ENCODE assay signal across 9 mouse cellular contexts in genomic region chr17:31906441-31906840, GRCm38 (mm10). TPM values are rescaled to one million over a fixed set of nuclear protein-coding genes. Genes with fewer than 3 reads are reported as not detected.
DNase-seq lines count a peak whose midpoint lies in the region; ATAC-seq and TF ChIP-seq lines count a peak whose summit lies in the region.
"Had no signal": no experiment of that assay in that cellular context is flagged by ENCODE, and none has a peak within 500 bp of the region (broad histone marks: within the 10 kb centered on the region; RNA-seq: fewer than 3 reads in every experiment).

No protein-coding gene starts in this region.

- H3K9me3 ChIP-seq in heart, embryonic 16.5 days (replicated peaks; ENCODE audit: control insufficient read depth, low read length), result no peaks in the 10 kb centered on the region
- H3K9me3 ChIP-seq in lung, embryonic 14.5 days (ENCODE audit: low read depth, low read length), result no peaks in the 10 kb centered on the region

- intact Hi-C loops in left cerebral cortex, postnatal 14 days (cut with DNase I), result no loop called here

- no peak for TF ChIP-seq CTCF in lung, embryonic 14.5 days (IDR thresholded peaks at IDR 0.05; ENCODE audit: low read depth)
- TF ChIP-seq CTCF in cortical plate, adult 2 months (IDR thresholded peaks at IDR 0.05; ENCODE audit: extremely low read depth, insufficient read depth, low read length), result no peak

- no peaks in the 10 kb centered on the region for H3K27me3 ChIP-seq in heart, embryonic 16.5 days (ENCODE audit: control insufficient read depth, insufficient read depth, low read length)
- no peaks in the 10 kb centered on the region for H3K27me3 ChIP-seq in lung, embryonic 14.5 days (ENCODE audit: insufficient read depth, low read length)

- no peaks in the 10 kb centered on the region for H3K36me3 ChIP-seq in heart, embryonic 16.5 days (ENCODE audit: control insufficient read depth, insufficient read depth)
- H3K36me3 ChIP-seq in lung, embryonic 14.5 days (ENCODE audit: insufficient read depth), result no peaks in the 10 kb centered on the region

- peak overlapping the region; percentile 82 for H3K27ac ChIP-seq in heart, embryonic 16.5 days (ENCODE audit: low read length)
- H3K27ac ChIP-seq in lung, embryonic 14.5 days (ENCODE audit: low read depth), result peak overlapping the region; percentile 69
- peak overlapping the region; percentile 89 for H3K27ac ChIP-seq in cortical plate, adult 2 months (ENCODE audit: insufficient read depth, low read length)

- no peak for DNase-seq in heart, adult 18-20 months
- DNase-seq in lung, embryonic 14.5 days, result no peak
- no peak for DNase-seq in lung, postnatal 36 days
- DNase-seq in heart, postnatal 4 days, result peak; percentile 4
- no peak for DNase-seq in right cerebral cortex, adult 18-20 months
- DNase-seq in left cerebral cortex, postnatal 14 days (ENCODE audit: low spot score in 2 of 2), result no peak
- DNase-seq: cerebellum, adult 11-12 months had no signal

- WGBS in heart, embryonic 16.5 days, result 84% methylated on average over 3 of the region's 3 CpGs
- WGBS in lung, embryonic 14.5 days, result 90% methylated on average over 3 of the region's 3 CpGs

- H3K4me3 ChIP-seq in heart, embryonic 16.5 days (ENCODE audit: low read length), result no peak overlapping the region
- no peak overlapping the region for H3K4me3 ChIP-seq in lung, embryonic 14.5 days (ENCODE audit: low read depth, low read length)
- no peak overlapping the region for H3K4me3 ChIP-seq in cortical plate, adult 2 months (ENCODE audit: insufficient read depth, low read length)

- no peak for ATAC-seq in heart, embryonic 16.5 days (replicated peaks; ENCODE audit: extremely low read depth, insufficient read depth, low FRiP score)
- no peak for ATAC-seq in lung, embryonic 14.5 days (ENCODE audit: insufficient read depth)

- peaks cover 12% of the 10 kb centered on the region for H3K4me1 ChIP-seq in heart, embryonic 16.5 days (ENCODE audit: control insufficient read depth, insufficient read depth, low read length)
- peaks cover 2% of the 10 kb centered on the region; the same call in 1 of the 2 replicates for H3K4me1 ChIP-seq in lung, embryonic 14.5 days (ENCODE audit: insufficient read depth)
- H3K4me1 ChIP-seq in cortical plate, adult 2 months (ENCODE audit: control insufficient read depth, insufficient read depth, low read length), result no peaks in the 10 kb centered on the region

- H3K4me2 ChIP-seq in heart, embryonic 16.5 days (ENCODE audit: low read depth, low read length), result no peak overlapping the region
- H3K4me2 ChIP-seq in lung, embryonic 14.5 days, result no peak overlapping the region

- no peak overlapping the region for H3K9ac ChIP-seq in heart, embryonic 16.5 days (ENCODE audit: low read length)
- H3K9ac ChIP-seq in lung, embryonic 14.5 days, result no peak overlapping the region

- TF ChIP-seq POLR2A in cortical plate, adult 2 months (IDR thresholded peaks at IDR 0.05; ENCODE audit: extremely low read depth, insufficient read depth, low read length), result no peak

RNA-seq across cellular contexts. Expression of gene Sik1, which starts 50.8 kb away (rescaled TPM):
- polyA plus RNA-seq in heart, embryonic 16.5 days (2015; fragmentation: Nextera tagmentation; extraction: Ambion mirVana), result 13.0 and 18.6 TPM in 2 replicates
- 10 to 100 TPM; 50.5 to 54.1 TPM for total RNA-seq in heart, adult 18-20 months (2021)
- 25.0 and 26.2 TPM in 2 replicates for polyA plus RNA-seq in lung, embryonic 14.5 days (2014; fragmentation: Nextera tagmentation; extraction: Ambion mirVana)
- polyA plus RNA-seq in cortical plate, adult 2 months (2012; rRNA removed), result 5.8 and 9.7 TPM in 2 replicates
- total RNA-seq in heart, postnatal 4 days (2021), result 10 to 100 TPM; 74.3 to 79.7 TPM
- total RNA-seq in left cerebral cortex, postnatal 14 days (2021), result 10 to 100 TPM; 18.8 to 21.6 TPM
